Mouse (Mus musculus) C2C12 (cell line): ENCODE results near the gene Il5ra.

ENCODE experiments used
- CEBPB ChIP-seq: IDR thresholded peaks from one replicate; pipeline ENCODE4 v1.6.1; 2011; ENCODE audit warnings: low read depth, mild to moderate bottlenecking, control low read depth, moderate library complexity
- CTCF ChIP-seq: IDR thresholded peaks from one replicate; pipeline ENCODE4 v1.5.1; 2011; ENCODE audit not compliant: control insufficient read depth, insufficient read depth, insufficient read length
- MAX ChIP-seq: IDR thresholded peaks from one replicate; pipeline ENCODE4 v1.6.1; 2011; ENCODE audit warnings: mild to moderate bottlenecking, control low read depth
- MYOD1 ChIP-seq: IDR thresholded peaks from one replicate; pipeline ENCODE4 v1.6.1; 2011; ENCODE audit warnings: low read depth; ENCODE audit not compliant: control insufficient read depth, insufficient read length
- MYOG ChIP-seq: IDR thresholded peaks from one replicate; pipeline ENCODE4 v1.6.1; 2011; ENCODE audit not compliant: control insufficient read depth, insufficient read length; ENCODE audit errors: extremely low read depth
- USF1 ChIP-seq: IDR thresholded peaks from one replicate; pipeline ENCODE4 v1.6.1; 2011; ENCODE audit warnings: low read depth, mild to moderate bottlenecking, control low read depth, moderate library complexity

DNA sequence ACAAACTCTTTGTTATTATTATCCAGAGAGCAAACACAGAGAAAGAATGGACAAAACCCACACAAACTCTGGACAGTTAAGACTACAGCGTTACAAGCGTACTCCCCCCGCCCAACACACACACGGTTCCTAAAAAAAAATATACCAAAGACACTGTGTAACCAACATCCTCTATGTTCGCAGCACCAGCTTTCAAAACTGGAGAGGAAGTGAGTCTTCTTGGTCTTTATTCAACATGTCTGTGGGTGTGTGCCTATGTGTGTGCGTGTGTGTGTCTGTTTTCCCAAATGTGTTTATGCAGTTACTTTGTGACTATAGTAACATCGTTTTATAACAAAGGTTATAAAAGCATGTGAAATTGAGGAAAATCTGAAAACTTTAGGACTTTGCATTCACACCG lies 42.6 kb upstream of the Il5ra start:
- TF ChIP-seq CTCF (no peak), MYOG (no peak), MAX (no peak), MYOD1 (no peak), USF1 (no peak), CEBPB (no peak)
